Mouse (Mus musculus): ENCODE data around the gene Pter.

The Pter gene

GRCm38 (mm10) chr2:13008433-13008832 lies 84.6 kb downstream of the Pter start:
- DNase-seq (ENCODE audit: extremely low read depth, low read depth, low spot score), result no peak

GRCm38 (mm10) chr2:13009261-13009972 lies 85.6 kb downstream of the Pter start:
- no peak for DNase-seq (ENCODE audit: extremely low read depth, low read depth, low spot score)

GRCm38 (mm10) chr2:13010030-13010459 lies 86.2 kb downstream of the Pter start:
- DNase-seq (ENCODE audit: extremely low read depth, low read depth, low spot score), result no peak

- DNase-seq (ENCODE audit: extremely low read depth, low read depth, low spot score), result no peak
These were observed 86.9 kb downstream of the Pter start for GRCm38 (mm10) chr2:13010460-13011341.

GRCm38 (mm10) chr2:13011472-13011871 lies 87.6 kb downstream of the Pter start, which contains the start of gene C1ql3:
TSS of gene C1ql3 (minus strand) at chr2:13011806.
- DNase-seq (ENCODE audit: extremely low read depth, low read depth, low spot score), result no peak

GRCm38 (mm10) chr2:13011973-13012372 lies 88.1 kb downstream of the Pter start:
- DNase-seq (ENCODE audit: extremely low read depth, low read depth, low spot score), result no peak

GRCm38 (mm10) chr2:13018382-13018781 lies 94.5 kb downstream of the Pter start:
- DNase-seq (ENCODE audit: extremely low read depth, low read depth, low spot score), result no peak

- DNase-seq (ENCODE audit: extremely low read depth, low read depth, low spot score), result no peak
These were observed 95.0 kb downstream of the Pter start for GRCm38 (mm10) chr2:13018861-13019260.

- DNase-seq (ENCODE audit: extremely low read depth, low read depth, low spot score), result no peak
These were observed 114.9 kb downstream of the Pter start for GRCm38 (mm10) chr2:13038772-13039171.

GRCm38 (mm10) chr2:13039785-13040184 lies 115.9 kb downstream of the Pter start:
- DNase-seq (ENCODE audit: extremely low read depth, low read depth, low spot score), result no peak

GRCm38 (mm10) chr2:13044555-13044954 lies 120.7 kb downstream of the Pter start:
- no peak for DNase-seq (ENCODE audit: extremely low read depth, low read depth, low spot score)

- no peak for DNase-seq (ENCODE audit: extremely low read depth, low read depth, low spot score)
These were observed 124.8 kb downstream of the Pter start for GRCm38 (mm10) chr2:13048649-13049048.
